Mouse (Mus musculus) stomach, postnatal 0 days (tissue): ENCODE measurements around the gene Dbil5.

Experiments
- CTCF ChIP-seq: IDR thresholded peaks from 2 replicates; pipeline ENCODE4 v1.5.1; 2016; ENCODE audit warnings: antibody characterized with exemption, low read depth, mild to moderate bottlenecking, moderate library complexity
- EP300 ChIP-seq: optimal IDR thresholded peaks from 2 replicates; pipeline ENCODE3; 2016; ENCODE audit warnings: antibody characterized with exemption

- TF ChIP-seq CTCF: no peak
- peak; percentile 6 for TF ChIP-seq EP300
Measured at GRCm38 (mm10) chr11:76179495-76180145, 37.8 kb upstream of the Dbil5 start, which contains the start of the genes Vps53 and Fam57a.
